Mouse (Mus musculus) adrenal gland, postnatal 25 days (tissue): ENCODE measurements around the gene Ghrl. TPM values are rescaled to one million over a fixed set of nuclear protein-coding genes. Genes with fewer than 3 reads are reported as not detected.
"Not testable (repeated sequence)": the region's sequence is repeated elsewhere in the genome, so short reads cannot be mapped to it uniquely, and the experiment has no call there.

Source experiments
- DNase-seq: peaks from one replicate; pipeline ENCODE4 v3.0.0; 2021; ENCODE audit warnings: mixed read lengths
- total RNA-seq: library from RNA; stranded (reverse); gene quantifications from 2 replicates; pipeline ENCODE4 v1.2.3, GENCODE M21; 2021

Ghrl gene
- total RNA-seq, 1 experiment from 2014 or later, result not detected

DNA sequence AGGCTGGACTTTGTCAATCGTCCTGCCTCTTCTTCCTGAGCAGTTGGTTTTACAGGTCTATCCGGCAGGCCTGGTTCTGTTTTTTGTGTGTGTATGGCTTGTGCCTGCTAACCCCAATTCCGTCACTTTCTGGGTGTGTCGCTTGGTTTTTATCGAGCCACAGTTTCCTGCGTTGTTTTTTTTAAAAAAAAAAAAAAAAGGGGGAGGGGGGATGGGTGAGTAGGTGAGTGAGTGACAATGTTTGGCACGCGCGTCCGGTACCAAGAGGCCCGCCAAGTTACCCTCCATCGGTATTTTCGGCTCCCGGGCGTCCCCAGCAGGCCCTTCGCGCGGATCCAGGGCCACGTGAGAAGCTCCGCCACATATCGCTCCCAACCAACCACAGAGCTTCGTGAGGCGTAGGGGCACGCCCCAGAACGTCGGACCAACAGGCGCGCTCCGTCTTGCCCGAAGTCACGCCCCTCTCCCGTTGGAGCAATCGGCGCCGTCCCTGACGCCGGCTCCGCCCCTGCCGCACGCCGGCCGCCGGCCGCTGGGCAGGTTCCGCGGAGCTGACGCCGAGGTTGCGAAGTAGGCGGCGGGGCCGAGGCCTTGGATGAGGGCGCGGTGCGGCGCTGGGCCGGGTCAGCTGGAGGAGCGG, 23.0 kb downstream of the Ghrl start, which contains the start of gene Tatdn2:
TSS of gene Tatdn2 (plus strand) at position 469 of the 640 bp plus-strand sequence.
- peak; percentile 95 for DNase-seq

GRCm38 (mm10) chr6:113695766-113696355, 23.8 kb downstream of the Ghrl start:
- no peak for DNase-seq

DNA sequence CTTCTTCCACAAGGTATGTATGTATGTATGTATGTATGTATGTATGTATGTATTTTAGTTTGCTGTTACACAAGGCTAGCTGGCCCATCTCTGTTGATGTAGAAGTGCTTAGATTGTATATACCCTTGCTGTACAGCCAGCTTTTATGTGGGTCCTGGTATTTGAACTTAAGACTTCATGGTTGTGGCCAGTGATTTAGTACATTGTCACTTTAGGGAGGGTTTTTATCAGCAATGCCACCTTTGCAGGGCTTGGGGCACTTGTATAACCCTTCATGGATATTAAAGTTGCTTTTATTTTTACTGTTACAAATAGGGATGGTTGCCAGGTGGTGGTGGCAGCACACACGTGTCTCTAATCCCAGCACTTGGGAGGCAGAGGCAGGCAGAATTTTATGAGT, 24.5 kb downstream of the Ghrl start:
- DNase-seq, result no peak

- DNase-seq, result no peak
Observed at GRCm38 (mm10) chr6:113693377-113693776, 26.3 kb downstream of the Ghrl start.

GRCm38 (mm10) chr6:113692661-113693133, 27.0 kb downstream of the Ghrl start:
- no peak for DNase-seq

DNA sequence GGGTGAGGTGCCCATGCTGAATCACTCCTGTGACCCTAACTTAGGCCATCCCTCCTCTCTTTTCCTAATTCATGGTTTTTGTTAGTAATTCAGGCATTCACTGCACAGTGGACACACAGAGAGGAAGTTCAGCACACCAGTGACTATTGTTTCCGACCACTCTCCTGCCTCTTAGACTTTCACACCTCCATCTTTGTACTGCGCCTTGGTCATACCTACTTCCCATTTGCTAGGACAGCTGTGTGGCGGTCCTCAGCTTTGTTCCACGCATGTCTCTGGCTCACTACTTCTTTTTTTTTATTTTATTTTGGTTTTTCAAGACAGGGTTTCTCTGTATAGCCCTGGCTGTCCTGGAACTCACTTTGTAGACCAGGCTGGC, 28.6 kb downstream of the Ghrl start:
- no peak for DNase-seq

DNA sequence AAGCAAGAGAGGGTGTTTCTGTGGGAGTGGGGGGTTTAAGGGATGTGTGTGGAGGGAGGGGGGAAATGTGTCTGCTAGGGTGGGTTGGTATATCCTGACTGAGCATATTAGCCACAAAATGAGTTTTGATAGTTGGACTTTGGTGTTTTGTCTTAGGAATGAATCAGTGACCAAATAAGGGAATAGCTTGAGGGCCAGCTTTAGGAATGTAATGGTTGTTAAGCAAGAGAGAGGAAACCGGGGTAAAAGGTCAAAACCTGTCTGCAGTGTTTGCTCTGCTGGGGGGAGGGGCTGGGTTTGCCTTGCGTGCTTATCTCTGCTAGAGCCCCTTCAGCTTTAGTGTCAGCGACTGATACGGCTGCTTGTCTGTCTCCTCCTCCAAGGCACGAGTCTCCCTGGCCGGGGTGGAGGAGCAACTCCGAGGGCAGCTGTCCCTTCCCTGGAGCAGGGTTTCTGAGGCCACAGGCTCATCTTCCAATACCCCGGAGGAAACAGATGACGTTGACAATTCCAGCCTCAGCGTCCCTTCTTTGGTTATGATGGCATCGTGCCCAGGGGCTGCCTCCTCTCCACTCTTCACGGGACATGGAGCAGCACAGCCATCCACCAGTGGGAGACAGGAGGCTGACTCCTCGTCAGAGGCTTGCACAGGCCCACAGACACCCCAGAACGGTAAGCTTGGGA, 29.1 kb downstream of the Ghrl start:
- DNase-seq, result peak; percentile 59

DNA sequence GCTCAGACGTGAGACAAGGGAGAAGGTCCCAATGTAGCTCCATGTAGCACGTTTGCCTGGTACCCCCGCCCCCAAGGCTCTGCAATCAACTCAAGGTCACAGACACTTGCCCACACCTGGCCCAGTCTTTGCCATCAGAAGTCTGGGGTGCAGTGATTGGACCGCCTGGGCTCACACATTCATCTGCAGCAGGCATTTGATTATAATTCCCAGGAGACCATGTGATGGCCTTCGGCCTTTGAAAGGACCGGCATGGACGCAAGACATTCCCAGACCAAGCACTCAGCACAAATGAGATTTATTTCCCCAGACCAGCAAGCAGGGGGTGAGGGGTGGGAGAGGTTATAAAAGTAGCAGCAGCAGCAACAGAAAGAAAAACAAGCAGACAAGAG, 29.7 kb downstream of the Ghrl start:
- peak; percentile 13 for DNase-seq

- DNase-seq, result no peak
Observed at GRCm38 (mm10) chr6:113686551-113687125, 33.0 kb downstream of the Ghrl start.

DNA sequence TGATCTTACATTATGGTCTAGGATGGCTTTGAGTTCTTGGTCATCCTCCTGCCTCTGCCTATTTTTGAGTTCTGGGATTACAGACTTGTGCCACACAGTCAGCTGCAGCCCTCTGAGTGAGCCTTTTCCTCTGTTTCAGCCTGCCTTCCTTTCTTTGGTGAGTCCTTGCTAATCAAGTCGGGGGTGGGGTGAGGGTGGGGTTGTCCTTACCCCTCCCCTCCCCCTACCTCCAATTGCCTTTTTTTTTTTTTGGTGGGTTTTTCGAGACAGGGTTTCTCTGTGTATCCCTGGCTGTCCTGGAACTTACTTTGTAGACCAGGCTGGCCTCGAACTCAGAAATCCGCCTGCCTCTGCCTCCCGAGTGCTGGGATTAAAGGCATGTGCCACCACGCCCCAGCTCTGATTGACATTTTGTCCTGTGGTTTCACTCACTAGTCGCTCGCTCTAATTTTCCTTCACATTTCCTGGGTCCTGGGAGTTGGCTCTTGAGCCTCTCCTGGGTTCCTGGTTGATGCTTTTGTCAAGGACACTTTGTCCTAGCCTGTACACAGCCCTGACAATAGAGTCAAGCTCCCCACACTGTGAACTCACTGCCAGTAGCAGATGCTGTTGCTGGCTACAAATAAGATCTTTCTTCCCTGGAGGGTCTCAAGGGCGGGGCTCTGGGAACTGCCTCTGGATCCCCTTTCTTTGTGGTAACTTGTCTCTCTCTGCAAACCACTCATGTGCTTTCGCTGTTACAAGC, 36.4 kb downstream of the Ghrl start:
- no peak for DNase-seq

DNA sequence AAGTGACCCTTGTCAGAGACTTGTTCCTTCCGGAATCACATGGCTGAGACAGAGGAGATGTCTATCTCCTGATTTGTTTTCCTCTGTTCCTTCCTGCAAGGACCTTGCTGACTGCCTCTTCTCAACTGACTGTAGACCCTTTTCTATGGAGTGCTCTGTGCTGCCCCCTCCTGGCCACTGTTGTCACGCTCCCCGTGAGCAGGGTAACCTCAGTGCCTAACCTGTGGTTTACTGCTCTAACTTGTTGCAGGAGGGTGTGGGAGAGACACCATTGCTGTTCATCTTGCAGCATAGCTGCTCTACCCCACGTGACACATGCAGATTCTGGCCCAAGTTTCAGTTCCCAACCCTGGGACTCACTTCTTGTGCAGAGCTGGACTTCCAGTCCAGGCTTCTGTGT, 38.4 kb downstream of the Ghrl start:
- peak; percentile 91 for DNase-seq

DNA sequence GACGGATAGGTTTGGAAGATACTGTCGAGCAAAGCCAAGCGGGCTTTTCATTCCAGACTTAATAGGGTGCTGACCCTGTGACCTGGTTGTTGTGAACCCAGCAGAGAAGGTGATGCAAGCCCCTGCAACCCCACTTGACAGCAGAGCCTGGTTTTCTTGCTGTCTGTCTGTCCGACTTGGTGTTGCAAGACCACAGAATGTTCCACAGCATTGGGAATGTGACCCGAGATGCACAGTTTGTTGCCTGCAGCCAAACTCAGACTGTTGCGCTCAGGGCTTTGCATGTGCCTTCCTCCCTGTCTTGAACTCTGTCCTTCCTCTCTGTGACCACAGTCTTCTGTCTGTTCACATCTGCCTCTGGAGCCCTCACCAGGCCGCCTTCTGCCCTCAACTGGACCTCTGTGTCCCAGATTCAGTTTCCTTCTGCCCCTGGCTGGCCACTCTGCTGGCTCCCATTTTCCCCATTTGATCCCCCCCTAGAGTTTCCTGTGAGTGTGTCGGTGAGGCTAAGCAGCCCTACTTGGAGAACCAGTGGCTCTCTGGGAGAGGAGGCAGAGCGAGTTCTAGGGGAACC, 39.6 kb downstream of the Ghrl start:
- no peak for DNase-seq

DNA sequence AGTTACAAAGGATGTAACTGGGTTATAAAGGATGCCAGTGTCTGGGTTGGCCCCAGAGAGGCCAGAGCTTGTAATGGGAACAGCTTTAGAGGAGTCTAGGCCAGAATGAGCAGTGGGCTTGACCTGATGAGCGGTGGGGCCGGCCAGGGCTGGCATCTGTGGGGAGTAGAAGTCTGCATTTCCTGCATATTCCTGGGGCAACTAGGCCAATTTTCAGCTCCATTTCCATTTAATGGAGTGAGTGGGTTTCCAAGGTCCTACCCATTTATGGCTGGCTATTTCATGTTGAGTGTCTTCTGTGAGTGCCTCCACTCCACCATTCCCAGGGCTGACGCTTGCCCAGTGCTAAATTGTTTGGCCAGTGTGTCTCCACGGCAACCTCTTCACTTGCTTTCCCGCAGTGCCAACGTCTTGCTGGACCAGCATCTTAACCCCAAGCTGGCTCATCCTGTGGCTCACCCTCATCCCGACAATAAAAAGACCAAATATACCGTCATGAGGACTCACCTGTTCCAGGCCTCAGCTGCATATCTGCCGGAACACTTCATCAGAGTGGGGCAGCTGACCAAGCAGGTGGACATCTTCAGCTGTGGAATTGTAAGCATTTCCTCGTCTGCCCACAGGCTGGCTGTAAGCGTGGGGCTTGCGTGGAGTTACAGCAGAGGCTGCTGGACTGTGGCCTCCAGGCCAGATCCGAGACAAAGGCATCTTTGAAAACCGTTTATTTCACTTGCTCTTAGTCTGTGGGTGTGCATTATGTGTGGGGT, 41.3 kb downstream of the Ghrl start:
- DNase-seq, result no peak

DNA sequence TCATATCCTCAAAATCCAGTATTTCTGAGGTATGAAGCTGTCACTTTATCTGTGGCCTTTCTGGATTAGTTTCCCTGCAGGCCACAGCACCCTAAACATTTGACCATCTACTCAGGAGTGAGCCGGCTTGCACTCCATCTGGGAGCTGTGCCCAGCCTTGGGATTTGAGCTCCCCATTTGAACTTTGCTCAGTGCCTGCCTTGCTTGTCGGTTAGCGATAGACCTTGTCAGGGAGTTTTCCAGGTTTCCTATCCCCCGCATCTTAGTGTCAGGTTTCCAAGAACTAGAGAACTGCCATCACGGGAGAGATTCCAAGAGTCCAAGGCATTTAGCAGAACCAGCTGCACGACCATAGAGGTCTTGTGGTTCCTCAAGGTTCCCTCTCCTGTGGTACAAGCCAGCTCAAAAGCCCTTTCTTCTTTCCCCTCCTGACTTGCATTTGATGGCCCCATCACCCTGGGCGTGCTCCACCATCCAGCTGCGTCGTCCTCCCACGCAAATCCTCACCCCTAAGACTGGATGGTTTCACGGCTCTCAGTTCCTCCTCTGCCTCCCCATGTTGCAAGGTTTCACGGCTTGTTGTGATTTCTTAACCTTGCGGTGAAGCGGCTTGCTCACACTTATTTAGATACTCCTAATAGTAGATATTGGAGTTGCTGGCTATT, 42.5 kb downstream of the Ghrl start:
- DNase-seq, result no peak

GRCm38 (mm10) chr6:113675991-113676390, 43.7 kb downstream of the Ghrl start:
- DNase-seq, result no peak

DNA sequence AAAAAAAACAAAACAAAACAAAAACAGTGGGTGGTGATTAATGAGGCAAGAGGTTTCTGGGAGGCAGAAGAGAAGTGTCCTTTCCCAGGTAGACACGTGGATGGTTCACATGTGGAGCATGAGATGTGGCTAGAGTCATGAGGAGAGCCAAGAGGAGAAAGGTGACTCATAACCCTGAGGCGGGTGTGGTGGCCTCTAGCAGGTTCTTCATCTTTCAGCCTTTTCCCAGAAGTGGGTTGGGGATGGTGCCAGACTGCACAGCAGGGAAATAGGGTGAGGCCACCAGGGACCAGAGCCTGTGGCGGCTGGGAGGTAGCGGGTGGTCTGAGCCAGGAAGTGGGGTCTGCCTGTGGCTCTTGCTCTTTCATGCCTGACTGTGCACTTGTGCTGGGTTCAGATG, 44.4 kb downstream of the Ghrl start:
- DNase-seq, result no peak

DNA sequence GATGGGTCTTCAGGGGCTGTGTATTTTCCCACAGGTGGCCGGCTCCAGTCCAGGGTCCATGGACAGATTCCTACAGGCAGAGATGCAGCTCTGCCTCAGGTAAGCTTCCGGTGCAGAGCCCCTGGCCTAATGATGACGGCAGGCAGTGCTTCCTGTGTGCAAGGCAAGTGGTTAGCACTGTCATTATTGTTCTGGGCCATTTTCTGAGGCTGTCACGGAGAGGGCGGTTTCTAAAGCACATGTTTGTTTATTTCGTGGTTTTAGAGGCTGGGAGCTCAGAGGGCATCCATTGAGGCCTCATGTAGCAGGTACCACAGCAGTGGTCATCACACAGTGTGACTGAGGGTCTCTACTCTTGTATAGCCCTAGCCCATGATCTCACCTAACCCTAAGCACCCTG, 46.7 kb downstream of the Ghrl start:
- DNase-seq, result no peak

GRCm38 (mm10) chr6:113672029-113672428, 47.7 kb downstream of the Ghrl start:
- not testable (repeated sequence) for DNase-seq

- no peak for DNase-seq
Observed at GRCm38 (mm10) chr6:113669821-113670220, 49.9 kb downstream of the Ghrl start.

DNA sequence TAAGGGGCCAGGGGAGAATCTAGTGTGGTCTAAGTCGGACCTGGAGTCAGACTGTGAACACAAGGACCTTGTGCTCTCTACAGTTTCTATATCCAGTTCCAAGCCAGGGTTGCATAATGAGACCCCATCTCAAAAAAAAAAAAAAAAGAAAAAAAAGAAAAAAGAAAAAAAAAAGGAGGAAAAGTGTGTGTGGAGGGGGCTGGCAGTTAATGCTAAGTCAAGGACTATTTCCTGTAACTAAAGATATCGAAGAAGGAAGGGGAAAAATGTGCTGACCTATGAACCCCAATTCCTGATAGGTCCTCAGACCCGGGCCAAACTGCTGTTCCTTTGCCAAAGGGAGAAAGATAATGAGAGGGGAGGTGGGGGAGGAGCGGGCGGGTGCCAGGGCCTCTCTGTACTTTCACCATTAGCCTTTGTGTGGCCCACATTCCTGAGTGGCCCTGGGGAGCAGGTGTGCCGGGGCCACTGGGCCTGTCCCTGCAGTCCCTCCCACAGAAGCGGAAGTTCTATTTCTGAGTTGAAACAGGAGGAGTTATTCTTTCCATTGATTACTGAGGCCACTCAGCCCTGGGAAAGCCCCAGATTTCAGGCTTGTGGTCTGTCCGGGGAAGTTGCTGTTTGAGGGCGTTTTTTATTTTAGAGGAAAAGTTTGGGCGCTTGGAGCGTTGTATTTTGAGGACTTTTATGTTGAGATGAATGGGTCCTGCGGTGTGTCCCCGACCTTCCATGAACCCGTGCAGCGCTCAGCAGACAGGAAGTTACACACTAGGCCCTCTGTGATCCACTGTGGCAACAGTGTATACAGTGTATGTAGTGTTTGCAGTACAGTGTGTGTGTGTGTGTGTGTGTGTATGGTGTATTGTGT, 51.2 kb downstream of the Ghrl start:
- peak; percentile 23 for DNase-seq
